ENCODE assay signal across 19 mouse cellular contexts in the genomic region with DNA sequence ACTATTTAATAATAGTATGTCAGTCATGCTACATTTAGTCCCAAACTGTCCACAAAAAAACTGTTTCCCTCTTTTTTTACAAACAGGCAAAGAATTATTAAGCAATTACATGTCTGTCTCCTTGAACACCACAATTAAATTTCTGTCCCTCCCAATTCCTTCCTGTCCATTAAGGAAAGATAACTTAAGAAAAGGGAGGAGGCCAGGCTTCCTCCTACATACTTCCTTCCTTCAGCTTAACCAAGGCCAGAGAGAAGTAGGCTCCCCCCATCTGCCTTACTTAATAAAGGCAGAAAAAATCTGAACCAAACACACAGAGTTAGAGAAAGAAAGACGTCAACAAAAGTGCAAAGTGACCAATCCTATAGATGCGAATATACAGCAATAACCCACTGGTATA. TPM values are rescaled to one million over a fixed set of nuclear protein-coding genes. Genes with fewer than 3 reads are reported as not detected.
DNase-seq lines count a peak whose midpoint lies in the region; ATAC-seq and TF ChIP-seq lines count a peak whose summit lies in the region.
"Had no signal": no experiment of that assay in that cellular context is flagged by ENCODE, and none has a peak within 500 bp of the region (broad histone marks: within the 10 kb centered on the region; RNA-seq: fewer than 3 reads in every experiment).

No protein-coding gene starts in this region.

- no peak overlapping the region for H3K9ac ChIP-seq in heart, embryonic 16.5 days (ENCODE audit: low read length)
- no peak overlapping the region for H3K9ac ChIP-seq in liver, adult 2 months (ENCODE audit: low read depth, low read length)
- no peak overlapping the region for H3K9ac ChIP-seq in liver, embryonic 11.5 days (ENCODE audit: low read depth, low read length)
- H3K9ac ChIP-seq: forebrain, postnatal 0 days; hindbrain, embryonic 15.5 days; liver, embryonic 14.5 days; neural tube, embryonic 12.5 days had no signal

- H3K4me1 ChIP-seq in heart, embryonic 16.5 days (ENCODE audit: control insufficient read depth, insufficient read depth, low read length) = peaks cover 10% of the 10 kb centered on the region
- H3K4me1 ChIP-seq in liver, adult 2 months (ENCODE audit: control insufficient read depth, insufficient read depth, low read length) = peaks cover 6% of the 10 kb centered on the region
- H3K4me1 ChIP-seq in liver, embryonic 11.5 days (replicated peaks; ENCODE audit: control insufficient read depth, insufficient read depth, low read length) = 0 out of 2 replicates have a peak, but pooled peaks cover 2% of the 10 kb centered on the region
- H3K4me1 ChIP-seq in bone marrow macrophage, adult 2 months (ENCODE audit: control insufficient read depth, insufficient read depth, low read length) = peaks cover 16% of the 10 kb centered on the region
- H3K4me1 ChIP-seq: hindbrain, embryonic 15.5 days; midbrain, embryonic 10.5 days; neural tube, embryonic 12.5 days had no signal

- peaks cover 17% of the 10 kb centered on the region; the same call in 1 of the 2 replicates for H3K79me2 ChIP-seq in liver, adult 2 months (ENCODE audit: control insufficient read depth, insufficient read depth, low read length)

- no peak for TF ChIP-seq POLR2A in liver, adult 2 months (IDR thresholded peaks at IDR 0.05; ENCODE audit: extremely low read depth, insufficient read depth, low read length)
- TF ChIP-seq POLR2A in bone marrow macrophage, adult 2 months (IDR thresholded peaks at IDR 0.05; ENCODE audit: borderline replicate concordance, low read depth, low read length) = no peak

- H3K9me3 ChIP-seq in heart, embryonic 16.5 days (replicated peaks; ENCODE audit: control insufficient read depth, low read length) = no peaks in the 10 kb centered on the region
- no peaks in the 10 kb centered on the region for H3K9me3 ChIP-seq in liver, embryonic 11.5 days (ENCODE audit: control insufficient read depth, low read length)
- H3K9me3 ChIP-seq: hindbrain, embryonic 15.5 days; limb, embryonic 10.5 days; midbrain, embryonic 10.5 days; neural tube, embryonic 12.5 days had no signal

- H3K4me2 ChIP-seq in heart, embryonic 16.5 days (ENCODE audit: low read depth, low read length) = no peak overlapping the region
- H3K4me2 ChIP-seq in liver, embryonic 11.5 days = no peak overlapping the region
- H3K4me2 ChIP-seq: hindbrain, embryonic 15.5 days; neural tube, embryonic 12.5 days had no signal

- H3K36me3 ChIP-seq in heart, embryonic 16.5 days (ENCODE audit: control insufficient read depth, insufficient read depth) = no peaks in the 10 kb centered on the region; the same call in 1 of the 2 replicates
- H3K36me3 ChIP-seq in liver, adult 2 months (ENCODE audit: control insufficient read depth, insufficient read depth, low read length) = no peaks in the 10 kb centered on the region
- H3K36me3 ChIP-seq in liver, embryonic 11.5 days (ENCODE audit: control insufficient read depth, insufficient read depth, low read length) = no peaks in the 10 kb centered on the region
- H3K36me3 ChIP-seq: hindbrain, embryonic 15.5 days; neural tube, embryonic 12.5 days had no signal

- no peaks in the 10 kb centered on the region for H3K27me3 ChIP-seq in heart, embryonic 16.5 days (ENCODE audit: control insufficient read depth, insufficient read depth, low read length)
- no peaks in the 10 kb centered on the region for H3K27me3 ChIP-seq in liver, adult 2 months (ENCODE audit: control insufficient read depth, insufficient read depth, low read length)
- H3K27me3 ChIP-seq in liver, embryonic 11.5 days (replicated peaks; ENCODE audit: control insufficient read depth, insufficient read depth, low read length) = no peaks in the 10 kb centered on the region
- H3K27me3 ChIP-seq: hindbrain, embryonic 15.5 days; neural tube, embryonic 12.5 days had no signal

- no peak overlapping the region for H3K4me3 ChIP-seq in heart, embryonic 16.5 days (ENCODE audit: low read length)
- no peak overlapping the region for H3K4me3 ChIP-seq in liver, adult 2 months (ENCODE audit: insufficient read depth, low read depth, low read length)
- no peak overlapping the region for H3K4me3 ChIP-seq in liver, embryonic 11.5 days (ENCODE audit: low read depth, low read length)
- H3K4me3 ChIP-seq in bone marrow macrophage, adult 2 months (ENCODE audit: insufficient read depth, low read length) = no peak overlapping the region
- H3K4me3 ChIP-seq: hindbrain, embryonic 15.5 days; left cerebral cortex, adult 2 months; limb, embryonic 10.5 days; midbrain, embryonic 10.5 days; neural tube, embryonic 12.5 days had no signal

- intact Hi-C loops in heart, postnatal 14 days (cut with DNase I) = loop anchor here (5.0 kb wide), 1 partner anchor 40 kb away; a partner anchor contains a TSS

- no peak; the same call in 1 of the 2 replicates for ATAC-seq in heart, embryonic 16.5 days (replicated peaks; ENCODE audit: extremely low read depth, insufficient read depth, low FRiP score)
- no peak for ATAC-seq in liver, embryonic 11.5 days (replicated peaks; ENCODE audit: low FRiP score)
- ATAC-seq: forebrain, postnatal 0 days had no signal

- peak overlapping the region; percentile 59; the same call in 1 of the 2 replicates for H3K27ac ChIP-seq in heart, embryonic 16.5 days (ENCODE audit: low read length)
- H3K27ac ChIP-seq in liver, adult 2 months (replicated peaks; ENCODE audit: insufficient read depth, low read depth, low read length) = no peak overlapping the region
- H3K27ac ChIP-seq in liver, embryonic 11.5 days (ENCODE audit: low read depth, low read length) = no peak overlapping the region
- H3K27ac ChIP-seq in bone marrow macrophage, adult 2 months (ENCODE audit: insufficient read depth, low read depth, low read length) = peak overlapping the region; percentile 52
- H3K27ac ChIP-seq: hindbrain, embryonic 15.5 days; limb, embryonic 10.5 days; liver, embryonic 14.5 days; midbrain, embryonic 10.5 days; neural tube, embryonic 12.5 days had no signal

- WGBS in heart, embryonic 16.5 days = 79% methylated on average over 2 of the region's 2 CpGs
- WGBS in liver, adult 2 months = 72% methylated on average over 2 of the region's 2 CpGs
- 65% methylated on average over 2 of the region's 2 CpGs for WGBS in liver, embryonic 11.5 days

- DNase-seq in heart, postnatal 14 days = no peak
- peak; percentile 38 for DNase-seq in liver, adult 2 months (ENCODE audit: extremely low read depth, low read depth, low spot score)
- DNase-seq in liver, embryonic 11.5 days (ENCODE audit: low spot score) = no peak
- peak; percentile 60 for DNase-seq in lung, postnatal 25 days (ENCODE audit: low spot score)
- DNase-seq in adrenal gland, postnatal 36 days = no peak
- DNase-seq in cerebellum, postnatal 36 days = no peak
- DNase-seq: cerebellum, adult 8-10 months; forebrain, postnatal 0 days; kidney, adult 11 months; spleen, adult 18-20 months; thymus, adult 18-20 months had no signal

- TF ChIP-seq CTCF in liver, adult 2 months (IDR thresholded peaks at IDR 0.05; ENCODE audit: low read depth, low read length) = no peak
- TF ChIP-seq CTCF in bone marrow macrophage, adult 2 months (IDR thresholded peaks at IDR 0.05; ENCODE audit: low read depth, low read length) = no peak

RNA-seq across cellular contexts. Expression of a gene that starts 21.0 kb away (rescaled TPM):
- polyA plus RNA-seq in heart, embryonic 16.5 days (2015; fragmentation: Nextera tagmentation; extraction: Ambion mirVana) = 0.92 and 2.2 TPM in 2 replicates
- total RNA-seq in heart, postnatal 14 days (2021) = 1 to 10 TPM; 1.2 to 1.6 TPM
- total RNA-seq in liver, adult 2 months (2014; rRNA removed) = 0.40 and 0.83 TPM in 2 replicates
- 0.50 and 0.88 TPM in 2 replicates for polyA plus RNA-seq in liver, adult 2 months (2012; rRNA removed)
- 0.59 and 0.78 TPM in 2 replicates for polyA plus RNA-seq in liver, embryonic 11.5 days (2014; fragmentation: Nextera tagmentation; extraction: Ambion mirVana)
- polyA plus RNA-seq in bone marrow macrophage, adult 2 months (2012; ENCODE audit: insufficient read depth, insufficient read length, missing spikeins) = 1.1 and 2.1 TPM in 2 replicates
- total RNA-seq in adrenal gland, postnatal 36 days (2021) = 1 to 10 TPM; 1.1 to 1.2 TPM

RNA-seq across cellular contexts. Expression of a gene that starts 38.4 kb away (rescaled TPM):
- 57.5 and 66.3 TPM in 2 replicates for polyA plus RNA-seq in heart, embryonic 16.5 days (2015; fragmentation: Nextera tagmentation; extraction: Ambion mirVana)
- 10 to 100 TPM; 49.8 to 56.2 TPM for total RNA-seq in heart, postnatal 14 days (2021)
- 17.0 and 17.5 TPM in 2 replicates for total RNA-seq in liver, adult 2 months (2014; rRNA removed)
- 2.2 and 2.6 TPM in 2 replicates for polyA plus RNA-seq in liver, adult 2 months (2012; rRNA removed)
- polyA plus RNA-seq in liver, embryonic 11.5 days (2014; fragmentation: Nextera tagmentation; extraction: Ambion mirVana) = 51.6 and 51.9 TPM in 2 replicates
- polyA plus RNA-seq in bone marrow macrophage, adult 2 months (2012; ENCODE audit: insufficient read depth, insufficient read length, missing spikeins) = 46.8 and 52.9 TPM in 2 replicates
- total RNA-seq in adrenal gland, postnatal 36 days (2021) = 10 to 100 TPM; 50.0 to 52.8 TPM

Comparison
In these comparisons a context has a peak if more than half of its experiments do, and no peak if none do; other contexts are left out.
1. DNase-seq: peak in liver, adult 2 months (single experiment) and lung, postnatal 25 days (single experiment); none in heart, postnatal 14 days (0 of 2), liver, embryonic 11.5 days (single experiment), adrenal gland, postnatal 36 days (0 of 2) and cerebellum, postnatal 36 days (0 of 2).
2. RNA of a gene that starts 38.4 kb away (polyA plus RNA-seq): 57.5 to 66.3 TPM in heart, embryonic 16.5 days, 46.8 to 52.9 TPM in bone marrow macrophage, adult 2 months and 51.6 to 51.9 TPM in liver, embryonic 11.5 days; 2.2 to 2.6 TPM in liver, adult 2 months; every median in the first group is over 10 times any median in the second.
3. H3K27ac ChIP-seq: peak in heart, embryonic 16.5 days (single experiment) and bone marrow macrophage, adult 2 months (single experiment); none in liver, adult 2 months (single experiment) and liver, embryonic 11.5 days (single experiment).